Mouse (Mus musculus): Measurements from ENCODE around the gene Pi16.

DNA sequence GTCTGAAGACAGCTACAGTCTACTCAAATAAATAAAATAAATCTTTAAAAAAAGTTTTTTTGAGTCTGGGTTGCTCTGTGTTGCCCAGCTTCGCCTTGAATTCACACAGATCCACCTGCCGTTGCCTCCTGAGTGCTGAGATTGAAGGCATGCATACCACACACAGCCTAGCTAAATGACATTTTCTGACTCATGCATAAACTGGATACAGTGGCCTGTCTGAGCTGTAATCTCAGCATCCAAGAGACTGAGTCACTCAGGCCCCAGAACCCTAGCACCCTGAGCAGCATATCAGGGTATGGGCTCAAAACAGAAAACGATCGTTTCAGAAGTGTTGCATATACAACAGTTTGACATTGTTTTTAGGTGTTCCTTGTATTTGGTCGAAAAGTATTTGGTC lies 35.9 kb upstream of the Pi16 start:
- TF ChIP-seq POLR2A (IDR thresholded peaks at IDR 0.05; ENCODE audit: control insufficient read depth, extremely low read depth, insufficient read depth, low read length, poor library complexity) (no peak), CTCF (IDR thresholded peaks at IDR 0.05; ENCODE audit: borderline replicate concordance, control insufficient read depth, extremely low read depth, insufficient read depth, low read length, poor library complexity) (no peak)
